Mouse (Mus musculus): ENCODE data around the gene Ppp5c. TPM values are rescaled to one million over a fixed set of nuclear protein-coding genes. Genes with fewer than 3 reads are reported as not detected.

Gene Ppp5c
- polyA plus RNA-seq, 1 experiment from 2014 or later: 45.0 TPM

DNA sequence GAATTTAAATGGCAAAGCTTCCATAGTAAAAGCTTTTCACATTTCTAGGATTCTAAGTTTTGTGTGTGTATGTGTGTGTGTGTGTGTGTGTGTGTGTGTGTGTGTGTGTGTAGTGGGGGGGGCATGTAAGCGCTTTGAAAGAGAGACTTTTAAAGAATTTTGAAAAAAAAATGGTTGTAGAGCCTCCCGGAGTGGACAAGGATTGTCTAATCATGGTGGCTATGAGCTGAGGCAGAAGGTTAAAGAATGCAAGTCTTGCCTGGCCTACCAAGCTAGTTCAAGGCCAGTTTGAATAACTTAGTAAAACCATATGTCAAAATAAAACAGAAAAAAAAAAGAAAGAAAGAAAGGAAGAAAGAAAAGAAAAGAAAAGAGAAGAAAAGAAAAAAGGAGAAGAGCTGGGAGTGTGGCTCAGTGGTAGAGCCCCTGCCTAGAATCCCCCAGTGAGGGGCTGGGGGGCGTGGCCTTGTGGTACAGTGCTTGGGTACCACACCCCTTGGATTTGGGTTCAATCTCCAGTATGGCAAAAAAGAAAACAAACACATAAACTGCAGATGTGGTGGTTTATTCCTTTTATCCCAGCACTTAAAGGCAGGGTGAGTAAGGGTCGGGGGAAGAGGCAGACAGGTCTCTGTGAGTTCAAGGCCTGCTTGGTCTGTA lies 27.7 kb upstream of the Ppp5c start:
- Histone ChIP-seq H3K4me3 (ENCODE audit: low read depth, low read length) (peak overlapping the region; percentile 50), H3K36me3 (ENCODE audit: control insufficient read depth, insufficient read depth) (peaks cover 31% of the 10 kb centered on the region), H3K4me1 (replicated peaks; ENCODE audit: control insufficient read depth, insufficient read depth, low read length) (0 out of 2 replicates have a peak, but pooled peaks cover 9% of the 10 kb centered on the region), H3K9ac (ENCODE audit: low read depth, low read length) (no peak overlapping the region), H3K27ac (ENCODE audit: low read depth, low read length) (peak overlapping the region; percentile 99; the same call in 1 of the 2 replicates), H3K9me3 (ENCODE audit: control insufficient read depth) (no peaks in the 10 kb centered on the region), H3K27me3 (replicated peaks; ENCODE audit: control insufficient read depth, insufficient read depth, low read length) (no peaks in the 10 kb centered on the region), H3K4me2 (replicated peaks; ENCODE audit: low read depth) (peak overlapping the region; percentile 85)
- ATAC-seq: no peak
- 75% methylated on average over 4 of the region's 4 CpGs for WGBS
- TF ChIP-seq CTCF (IDR thresholded peaks at IDR 0.05; ENCODE audit: low read depth): no peak

GRCm38 (mm10) chr7:17054325-17054989 lies 26.7 kb upstream of the Ppp5c start:
- H3K4me3 ChIP-seq (ENCODE audit: low read depth, low read length): no peak overlapping the region
- no peak for ATAC-seq
- peaks cover 37% of the 10 kb centered on the region for H3K36me3 ChIP-seq (ENCODE audit: control insufficient read depth, insufficient read depth)
- H3K27me3 ChIP-seq (replicated peaks; ENCODE audit: control insufficient read depth, insufficient read depth, low read length): no peaks in the 10 kb centered on the region
- TF ChIP-seq CTCF (IDR thresholded peaks at IDR 0.05; ENCODE audit: low read depth): no peak
- H3K9ac ChIP-seq (ENCODE audit: low read depth, low read length): no peak overlapping the region
- peak overlapping the region; percentile 85 for H3K4me2 ChIP-seq (replicated peaks; ENCODE audit: low read depth)
- H3K27ac ChIP-seq (ENCODE audit: low read depth, low read length): peak overlapping the region; percentile 16; the same call in 1 of the 2 replicates
- no peaks in the 10 kb centered on the region for H3K9me3 ChIP-seq (ENCODE audit: control insufficient read depth)
- WGBS: 76% methylated on average over 16 of the region's 16 CpGs
- 0 out of 2 replicates have a peak, but pooled peaks cover 9% of the 10 kb centered on the region for H3K4me1 ChIP-seq (replicated peaks; ENCODE audit: control insufficient read depth, insufficient read depth, low read length)

DNA sequence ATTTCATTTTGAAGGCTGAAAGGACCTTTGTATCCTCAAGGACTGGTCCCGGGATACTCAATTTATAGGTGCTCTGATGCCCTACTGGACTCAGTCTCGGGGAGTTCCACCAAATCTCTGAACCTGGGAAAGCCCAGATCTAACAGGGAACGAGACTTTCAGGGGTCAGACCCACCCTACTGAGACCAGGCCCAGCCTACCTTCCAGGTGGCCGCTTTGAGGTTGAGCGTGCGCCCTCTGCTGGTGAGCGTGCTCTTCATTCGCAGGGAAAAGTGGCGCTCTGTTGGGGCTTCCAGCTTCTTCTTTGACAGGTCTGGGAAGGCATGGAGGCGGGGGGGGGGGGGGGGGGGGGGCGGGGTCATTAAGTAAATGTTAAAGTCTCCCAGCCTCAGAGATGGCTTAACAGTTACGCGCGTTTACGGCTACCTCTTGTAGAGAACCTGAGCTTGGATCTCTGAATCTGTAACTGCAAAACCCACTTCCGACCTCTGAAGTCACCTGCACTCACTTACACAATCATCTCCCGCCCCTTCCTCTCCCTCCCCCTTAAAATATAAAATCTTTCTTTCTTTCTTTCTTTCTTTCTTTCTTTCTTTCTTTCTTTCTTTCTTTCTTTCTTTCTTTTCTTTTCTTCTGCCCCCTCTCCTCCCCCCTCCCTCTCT lies 23.3 kb upstream of the Ppp5c start:
- peak; percentile 85 for TF ChIP-seq CTCF (IDR thresholded peaks at IDR 0.05; ENCODE audit: low read depth)
- Histone ChIP-seq H3K27me3 (replicated peaks; ENCODE audit: control insufficient read depth, insufficient read depth, low read length) (no peaks in the 10 kb centered on the region), H3K4me3 (ENCODE audit: low read depth, low read length) (no peak overlapping the region), H3K4me2 (replicated peaks; ENCODE audit: low read depth) (no peak overlapping the region), H3K4me1 (replicated peaks; ENCODE audit: control insufficient read depth, insufficient read depth, low read length) (no peaks in the 10 kb centered on the region), H3K36me3 (ENCODE audit: control insufficient read depth, insufficient read depth) (peaks cover 61% of the 10 kb centered on the region), H3K9me3 (ENCODE audit: control insufficient read depth) (no peaks in the 10 kb centered on the region), H3K27ac (ENCODE audit: low read depth, low read length) (no peak overlapping the region), H3K9ac (ENCODE audit: low read depth, low read length) (no peak overlapping the region)
- peak; percentile 14; the same call in 1 of the 2 replicates for ATAC-seq
- 12% methylated on average over 15 of the region's 17 CpGs for WGBS

DNA sequence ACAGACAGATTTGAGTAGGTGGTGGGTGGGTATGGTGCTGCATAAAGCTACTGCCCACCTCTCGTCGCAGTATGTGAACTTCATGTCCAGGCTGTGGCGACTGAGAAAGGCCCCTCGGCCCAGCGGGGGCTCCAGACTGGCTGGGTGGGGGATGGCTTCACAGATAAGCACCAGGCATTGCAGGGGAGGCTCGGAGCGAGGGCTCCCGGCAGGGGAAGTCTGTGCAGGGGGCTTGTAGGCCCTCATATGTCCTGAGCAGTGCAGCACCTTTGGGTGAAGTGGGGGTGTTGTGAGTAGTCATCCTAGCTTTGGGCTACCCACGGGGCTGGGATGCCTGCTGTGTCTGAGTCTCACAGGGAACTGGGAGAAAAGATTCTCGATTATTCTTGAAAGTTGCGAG lies 22.8 kb upstream of the Ppp5c start:
- H3K27ac ChIP-seq (ENCODE audit: low read depth, low read length): no peak overlapping the region
- H3K27me3 ChIP-seq (replicated peaks; ENCODE audit: control insufficient read depth, insufficient read depth, low read length): no peaks in the 10 kb centered on the region
- no peak overlapping the region for H3K9ac ChIP-seq (ENCODE audit: low read depth, low read length)
- peaks cover 66% of the 10 kb centered on the region for H3K36me3 ChIP-seq (ENCODE audit: control insufficient read depth, insufficient read depth)
- WGBS: 69% methylated on average over 11 of the region's 11 CpGs
- no peak overlapping the region for H3K4me3 ChIP-seq (ENCODE audit: low read depth, low read length)
- no peaks in the 10 kb centered on the region for H3K4me1 ChIP-seq (replicated peaks; ENCODE audit: control insufficient read depth, insufficient read depth, low read length)
- H3K9me3 ChIP-seq (ENCODE audit: control insufficient read depth): no peaks in the 10 kb centered on the region
- no peak for TF ChIP-seq CTCF (IDR thresholded peaks at IDR 0.05; ENCODE audit: low read depth)
- peak overlapping the region; percentile 24; the same call in 1 of the 2 replicates for H3K4me2 ChIP-seq (replicated peaks; ENCODE audit: low read depth)
- ATAC-seq: no peak; the same call in 1 of the 2 replicates

- H3K9ac ChIP-seq (ENCODE audit: low read depth, low read length): no peak overlapping the region
- peaks cover 73% of the 10 kb centered on the region for H3K36me3 ChIP-seq (ENCODE audit: control insufficient read depth, insufficient read depth)
- H3K9me3 ChIP-seq (ENCODE audit: control insufficient read depth): no peaks in the 10 kb centered on the region
- peak; percentile 35; the same call in 1 of the 2 replicates for ATAC-seq
- no peak overlapping the region for H3K4me2 ChIP-seq (replicated peaks; ENCODE audit: low read depth)
- no peaks in the 10 kb centered on the region for H3K27me3 ChIP-seq (replicated peaks; ENCODE audit: control insufficient read depth, insufficient read depth, low read length)
- no peak overlapping the region; the same call in 1 of the 2 replicates for H3K27ac ChIP-seq (ENCODE audit: low read depth, low read length)
- no peak for TF ChIP-seq CTCF (IDR thresholded peaks at IDR 0.05; ENCODE audit: low read depth)
- H3K4me3 ChIP-seq (ENCODE audit: low read depth, low read length): no peak overlapping the region
- WGBS: 78% methylated on average over 10 of the region's 10 CpGs
- no peaks in the 10 kb centered on the region for H3K4me1 ChIP-seq (replicated peaks; ENCODE audit: control insufficient read depth, insufficient read depth, low read length)
These were observed 20.9 kb upstream of the Ppp5c start for GRCm38 (mm10) chr7:17048431-17049190.

Measured in intestine, postnatal 0 days (tissue).